Mouse (Mus musculus) cerebellum, adult 9-10 months (tissue): ENCODE results near the gene Chit1.

Experiments
- DNase-seq: peaks from one replicate; pipeline ENCODE4 v3.0.0; 2022

Chit1 gene

GRCm38 (mm10) chr1:134100401-134100800, 10.6 kb upstream of the Chit1 start:
- DNase-seq = no peak

- no peak for DNase-seq
Measured at GRCm38 (mm10) chr1:134100928-134101327, 10.1 kb upstream of the Chit1 start.

- DNase-seq = no peak
Measured at GRCm38 (mm10) chr1:134101593-134101992, 9.4 kb upstream of the Chit1 start.

GRCm38 (mm10) chr1:134103861-134104260, 7.2 kb upstream of the Chit1 start:
- no peak for DNase-seq

GRCm38 (mm10) chr1:134105043-134105763, 5.8 kb upstream of the Chit1 start:
- DNase-seq = no peak

- no peak for DNase-seq
Measured at GRCm38 (mm10) chr1:134105764-134106430, 5.1 kb upstream of the Chit1 start.

- DNase-seq = peak; percentile 85
Measured at GRCm38 (mm10) chr1:134106719-134107118, 4.3 kb upstream of the Chit1 start.

GRCm38 (mm10) chr1:134107777-134108176, 3.3 kb upstream of the Chit1 start:
- no peak for DNase-seq

- DNase-seq = no peak
Measured at GRCm38 (mm10) chr1:134110015-134110414, 1.0 kb upstream of the Chit1 start.

- DNase-seq = no peak
Measured at GRCm38 (mm10) chr1:134110449-134110848, 593 bp upstream of the Chit1 start.

- DNase-seq = no peak
Measured at GRCm38 (mm10) chr1:134113560-134113959, 2.5 kb downstream of the Chit1 start.

- DNase-seq = no peak
Measured at GRCm38 (mm10) chr1:134114018-134114417, 3.0 kb downstream of the Chit1 start.

GRCm38 (mm10) chr1:134114730-134115129, 3.7 kb downstream of the Chit1 start:
- no peak for DNase-seq

GRCm38 (mm10) chr1:134115424-134115823, 4.4 kb downstream of the Chit1 start:
- no peak for DNase-seq

GRCm38 (mm10) chr1:134117110-134117509, 6.1 kb downstream of the Chit1 start:
- DNase-seq = no peak

- DNase-seq = peak; percentile 89
Measured at GRCm38 (mm10) chr1:134120179-134120578, 9.1 kb downstream of the Chit1 start.

- no peak for DNase-seq
Measured at GRCm38 (mm10) chr1:134122195-134122594, 11.2 kb downstream of the Chit1 start.

- DNase-seq = no peak
Measured at GRCm38 (mm10) chr1:134133316-134133715, 22.3 kb downstream of the Chit1 start.

GRCm38 (mm10) chr1:134136351-134136750, 25.3 kb downstream of the Chit1 start:
- no peak for DNase-seq

GRCm38 (mm10) chr1:134138424-134138823, 27.4 kb downstream of the Chit1 start:
- DNase-seq = no peak

- no peak for DNase-seq
Measured at GRCm38 (mm10) chr1:134142363-134142794, 31.3 kb downstream of the Chit1 start.

- DNase-seq = no peak
Measured at GRCm38 (mm10) chr1:134146066-134146465, 35.0 kb downstream of the Chit1 start.

GRCm38 (mm10) chr1:134150076-134150475, 39.0 kb downstream of the Chit1 start:
- no peak for DNase-seq

GRCm38 (mm10) chr1:134150745-134151144, 39.7 kb downstream of the Chit1 start:
- DNase-seq = no peak
